Mouse (Mus musculus): ENCODE measurements at regions not wholly inside any gene's neighbourhood (a gene's known extent, or its start where the extent isn't known, plus 50 kb on each side); places are given as distances from the start of the nearest gene placed in this dataset.

DNA sequence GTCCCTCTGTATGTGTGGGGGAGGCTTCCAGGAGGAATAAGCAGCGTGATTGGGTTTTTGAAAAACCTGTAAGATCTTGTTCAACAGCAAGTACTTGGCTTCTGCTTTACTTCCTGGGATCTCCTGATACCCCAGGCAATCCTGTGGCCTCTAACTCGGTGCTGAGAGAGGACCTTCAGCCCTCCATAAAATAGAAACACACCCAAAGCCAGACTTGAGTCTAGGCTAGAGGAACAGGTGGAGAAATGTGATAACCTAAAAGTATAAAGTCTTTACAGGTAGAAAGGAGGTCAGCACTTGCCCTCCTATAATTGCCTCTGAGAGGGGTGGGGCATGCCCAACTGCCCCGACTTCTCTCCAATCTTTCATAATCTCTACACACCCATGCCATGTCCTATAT, 183.1 kb downstream of the Ankrd16 start:
- H3K4me3 ChIP-seq (ENCODE audit: low read depth, low read length), result no peak overlapping the region
- H3K36me3 ChIP-seq (ENCODE audit: control insufficient read depth, insufficient read depth, low read length), result no peaks in the 10 kb centered on the region
- DNase-seq (ENCODE audit: low spot score, missing footprints) (no peak), ATAC-seq (ENCODE audit: low FRiP score) (no peak)
- no peak overlapping the region for H3K27ac ChIP-seq (ENCODE audit: low read depth, low read length)
- 82% methylated on average over 3 of the region's 3 CpGs for WGBS
- no peaks in the 10 kb centered on the region for H3K27me3 ChIP-seq (ENCODE audit: control insufficient read depth, insufficient read depth, low read length)
- H3K4me2 ChIP-seq, result no peak overlapping the region
- H3K4me1 ChIP-seq (ENCODE audit: control insufficient read depth, insufficient read depth, low read length), result no peaks in the 10 kb centered on the region
- no peaks in the 10 kb centered on the region for H3K9me3 ChIP-seq (ENCODE audit: control insufficient read depth, low read length)
- H3K9ac ChIP-seq (ENCODE audit: low read length), result no peak overlapping the region

DNA sequence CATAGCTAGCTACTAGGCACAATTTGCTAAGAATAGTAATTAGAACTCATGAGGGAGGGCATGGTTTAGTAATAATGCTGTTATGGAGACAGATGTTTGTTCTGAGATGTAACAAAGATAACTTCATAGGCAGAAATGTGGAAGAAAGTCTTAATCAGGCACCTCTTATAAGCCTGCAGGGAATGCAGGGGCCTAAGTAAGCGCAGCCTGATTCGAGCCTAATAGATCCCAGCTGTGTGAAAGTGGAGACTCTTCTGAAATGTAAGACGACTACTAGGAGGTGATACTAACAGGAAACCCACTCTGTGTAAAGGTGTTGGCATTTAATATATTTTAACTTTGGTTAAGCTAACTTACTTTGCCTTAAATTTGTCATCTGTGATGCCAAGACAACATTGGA, 187.7 kb downstream of the Ankrd16 start:
- Histone ChIP-seq H3K4me1 (ENCODE audit: control insufficient read depth, insufficient read depth, low read length) (no peaks in the 10 kb centered on the region), H3K9ac (ENCODE audit: low read length) (no peak overlapping the region), H3K9me3 (ENCODE audit: control insufficient read depth, low read length) (no peaks in the 10 kb centered on the region), H3K27me3 (ENCODE audit: control insufficient read depth, insufficient read depth, low read length) (no peaks in the 10 kb centered on the region), H3K27ac (ENCODE audit: low read depth, low read length) (no peak overlapping the region), H3K36me3 (ENCODE audit: control insufficient read depth, insufficient read depth, low read length) (no peaks in the 10 kb centered on the region), H3K4me3 (ENCODE audit: low read depth, low read length) (no peak overlapping the region), H3K4me2 (no peak overlapping the region)
- WGBS, result 73% methylated on average over 3 of the region's 3 CpGs
- ATAC-seq (ENCODE audit: low FRiP score) (no peak), DNase-seq (ENCODE audit: low spot score, missing footprints) (no peak)

DNA sequence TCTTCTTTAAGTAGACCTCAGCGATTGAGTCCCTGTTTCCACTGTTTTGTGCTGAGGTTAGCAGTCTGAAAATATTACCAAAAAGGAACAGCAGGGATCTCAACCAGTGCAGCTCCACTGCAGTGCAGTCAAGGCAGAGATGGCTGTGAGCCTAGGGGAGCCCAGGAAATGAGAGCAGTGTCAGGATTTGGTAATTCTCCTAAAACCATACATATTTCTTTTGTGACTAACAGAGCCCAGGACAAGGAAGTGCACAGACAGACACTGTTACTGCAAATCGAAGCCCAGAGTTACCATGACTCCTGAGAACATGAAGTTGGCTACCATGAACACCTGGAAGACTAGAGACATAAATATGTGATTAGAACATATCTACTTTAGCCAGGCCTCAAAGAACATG, 189.3 kb downstream of the Ankrd16 start:
- no peak overlapping the region for H3K4me3 ChIP-seq (ENCODE audit: low read depth, low read length)
- ATAC-seq (ENCODE audit: low FRiP score) (no peak), DNase-seq (ENCODE audit: low spot score, missing footprints) (no peak)
- H3K27ac ChIP-seq (ENCODE audit: low read depth, low read length), result no peak overlapping the region
- no peaks in the 10 kb centered on the region for H3K4me1 ChIP-seq (ENCODE audit: control insufficient read depth, insufficient read depth, low read length)
- H3K36me3 ChIP-seq (ENCODE audit: control insufficient read depth, insufficient read depth, low read length), result no peaks in the 10 kb centered on the region
- no peaks in the 10 kb centered on the region for H3K9me3 ChIP-seq (ENCODE audit: control insufficient read depth, low read length)
- no peak overlapping the region for H3K4me2 ChIP-seq
- 84% methylated on average over 2 of the region's 2 CpGs for WGBS
- no peaks in the 10 kb centered on the region for H3K27me3 ChIP-seq (ENCODE audit: control insufficient read depth, insufficient read depth, low read length)
- H3K9ac ChIP-seq (ENCODE audit: low read length), result no peak overlapping the region

DNA sequence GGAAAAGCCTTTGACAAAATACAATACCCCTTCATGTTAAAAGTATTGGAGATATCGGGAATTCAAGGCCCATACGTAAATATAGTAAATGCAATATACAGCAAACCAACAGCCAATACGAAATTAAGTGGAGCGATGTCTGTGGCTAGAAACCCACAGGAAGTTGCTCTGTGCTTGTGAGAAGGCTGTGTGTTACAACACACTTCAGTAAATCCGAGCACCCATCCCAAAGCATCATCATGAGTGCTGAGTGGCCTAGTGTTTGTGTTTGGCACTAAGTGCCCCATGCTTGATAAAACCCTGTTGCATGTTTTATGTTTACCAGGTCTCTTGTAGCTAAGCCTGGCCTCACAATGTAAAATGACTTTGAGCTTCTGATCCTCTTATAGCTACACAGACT, 194.3 kb downstream of the Ankrd16 start:
- 92% methylated on average over 5 of the region's 5 CpGs for WGBS
- no peaks in the 10 kb centered on the region for H3K4me1 ChIP-seq (ENCODE audit: control insufficient read depth, insufficient read depth, low read length)
- ATAC-seq (ENCODE audit: low FRiP score), result no peak

DNA sequence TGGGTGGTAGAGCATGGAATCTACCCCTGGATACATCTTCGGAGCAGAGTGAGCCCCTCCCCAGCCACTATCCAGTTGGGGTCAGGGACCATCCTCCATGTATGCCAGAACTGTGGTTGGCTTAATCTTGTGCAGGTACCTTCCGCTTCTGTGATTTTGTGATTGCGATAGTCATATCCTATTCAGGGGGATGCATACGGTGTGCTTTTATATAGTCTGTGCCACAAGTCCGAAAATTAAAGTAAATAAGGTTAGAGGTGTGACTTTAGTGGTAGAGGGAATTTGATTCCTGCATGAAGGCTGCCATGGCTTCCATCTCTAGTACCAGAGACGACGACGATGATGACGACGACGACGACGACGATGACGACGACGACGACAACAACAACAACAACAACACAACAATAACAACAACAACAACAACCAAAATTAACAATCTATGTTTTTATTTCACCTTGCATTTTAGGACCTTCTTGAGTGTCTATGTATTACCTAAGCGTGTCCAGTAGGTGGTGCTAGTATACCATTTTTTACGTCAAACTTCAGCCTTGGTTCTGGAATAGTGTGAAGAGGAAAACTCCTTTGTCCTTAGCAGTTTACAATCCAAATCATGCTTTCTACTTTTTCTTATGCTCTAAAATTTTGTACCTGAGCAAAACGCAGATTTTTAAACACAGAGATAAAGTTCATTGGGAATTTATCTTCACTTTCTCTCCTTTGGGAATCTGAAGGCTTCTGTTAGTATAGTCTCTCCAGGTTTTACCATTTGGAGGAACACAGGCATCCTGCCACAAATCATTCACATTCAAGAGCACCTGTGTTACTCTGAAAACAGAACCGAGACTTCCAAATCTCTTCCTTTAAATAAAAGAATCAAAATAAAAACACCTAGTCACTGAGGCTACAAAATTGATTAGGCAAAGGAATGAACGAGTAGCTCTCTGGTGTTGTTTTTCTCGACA, 224.5 kb downstream of the Ankrd16 start:
- H3K36me3 ChIP-seq (ENCODE audit: control insufficient read depth, insufficient read depth, low read length), result no peaks in the 10 kb centered on the region
- DNase-seq (ENCODE audit: low spot score, missing footprints) (peak; percentile 88), ATAC-seq (ENCODE audit: low FRiP score) (peak; percentile 82)
- no peaks in the 10 kb centered on the region for H3K4me1 ChIP-seq (ENCODE audit: control insufficient read depth, insufficient read depth, low read length)
- H3K4me3 ChIP-seq (ENCODE audit: low read depth, low read length), result no peak overlapping the region
- no peak overlapping the region for H3K27ac ChIP-seq (ENCODE audit: low read depth, low read length)
- WGBS, result 40% methylated on average over 24 of the region's 24 CpGs
- H3K9ac ChIP-seq (ENCODE audit: low read length), result no peak overlapping the region
- H3K9me3 ChIP-seq (ENCODE audit: control insufficient read depth, low read length), result no peaks in the 10 kb centered on the region
- H3K4me2 ChIP-seq, result no peak overlapping the region
- no peaks in the 10 kb centered on the region for H3K27me3 ChIP-seq (ENCODE audit: control insufficient read depth, insufficient read depth, low read length)

More for the DNA sequence above, 194.3 kb downstream of the Ankrd16 start:
- no peak overlapping the region for H3K4me2 ChIP-seq
- no peak overlapping the region for H3K9ac ChIP-seq (ENCODE audit: low read length)
- no peaks in the 10 kb centered on the region for H3K9me3 ChIP-seq (ENCODE audit: control insufficient read depth, low read length)
- no peak for DNase-seq (ENCODE audit: low spot score, missing footprints)
- H3K27me3 ChIP-seq (ENCODE audit: control insufficient read depth, insufficient read depth, low read length), result no peaks in the 10 kb centered on the region
- no peak overlapping the region for H3K27ac ChIP-seq (ENCODE audit: low read depth, low read length)
- no peaks in the 10 kb centered on the region for H3K36me3 ChIP-seq (ENCODE audit: control insufficient read depth, insufficient read depth, low read length)
- H3K4me3 ChIP-seq (ENCODE audit: low read depth, low read length), result no peak overlapping the region

DNA sequence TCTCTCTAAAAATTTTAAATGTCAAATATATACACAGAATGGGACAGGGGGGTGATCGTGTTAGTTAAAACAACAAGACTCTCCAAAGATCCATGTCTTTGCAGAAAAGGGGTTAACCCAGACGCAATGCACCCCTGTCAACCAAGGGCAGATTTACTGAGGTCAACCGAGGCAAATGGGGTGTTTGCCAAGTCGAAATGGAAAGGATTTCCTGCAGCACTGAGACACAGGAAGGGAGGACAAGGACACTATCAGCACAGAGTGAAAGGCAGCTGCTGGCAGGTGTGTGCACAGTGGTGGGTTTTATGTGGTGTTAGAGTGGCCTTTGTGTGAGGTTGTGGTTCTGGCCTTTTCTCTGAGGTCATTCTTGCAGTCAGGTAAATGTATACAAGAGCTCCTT, 226.7 kb downstream of the Ankrd16 start:
- Histone ChIP-seq H3K9me3 (ENCODE audit: control insufficient read depth, low read length) (no peaks in the 10 kb centered on the region), H3K27me3 (ENCODE audit: control insufficient read depth, insufficient read depth, low read length) (no peaks in the 10 kb centered on the region), H3K4me3 (ENCODE audit: low read depth, low read length) (no peak overlapping the region), H3K4me2 (no peak overlapping the region), H3K36me3 (ENCODE audit: control insufficient read depth, insufficient read depth, low read length) (no peaks in the 10 kb centered on the region), H3K4me1 (ENCODE audit: control insufficient read depth, insufficient read depth, low read length) (no peaks in the 10 kb centered on the region), H3K27ac (ENCODE audit: low read depth, low read length) (no peak overlapping the region), H3K9ac (ENCODE audit: low read length) (no peak overlapping the region)
- 64% methylated on average over 4 of the region's 4 CpGs for WGBS
- DNase-seq (ENCODE audit: low spot score, missing footprints) (no peak), ATAC-seq (ENCODE audit: low FRiP score) (no peak)

DNA sequence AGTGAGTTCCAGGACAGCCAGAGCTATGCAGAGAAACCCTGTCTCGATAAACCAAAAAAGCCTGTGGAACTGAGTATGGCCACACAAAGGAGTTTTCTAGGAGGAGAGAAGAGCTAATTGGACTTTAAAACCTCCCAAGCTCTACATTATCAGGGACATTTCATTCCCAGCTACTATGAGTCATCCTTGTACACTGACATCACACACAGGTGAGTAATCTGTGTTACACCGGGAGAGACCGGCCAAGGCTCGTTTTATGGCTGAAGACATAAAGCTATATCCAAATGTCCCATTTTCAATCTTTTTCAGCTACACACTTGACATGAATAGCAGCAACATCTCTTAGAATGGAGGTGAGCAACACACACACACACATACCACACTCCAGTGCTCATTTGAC, 229.5 kb downstream of the Ankrd16 start:
- Histone ChIP-seq H3K27me3 (ENCODE audit: control insufficient read depth, insufficient read depth, low read length) (no peaks in the 10 kb centered on the region), H3K27ac (ENCODE audit: low read depth, low read length) (no peak overlapping the region), H3K9me3 (ENCODE audit: control insufficient read depth, low read length) (no peaks in the 10 kb centered on the region), H3K4me3 (ENCODE audit: low read depth, low read length) (no peak overlapping the region), H3K4me1 (ENCODE audit: control insufficient read depth, insufficient read depth, low read length) (no peaks in the 10 kb centered on the region), H3K4me2 (no peak overlapping the region), H3K9ac (ENCODE audit: low read length) (no peak overlapping the region), H3K36me3 (ENCODE audit: control insufficient read depth, insufficient read depth, low read length) (no peaks in the 10 kb centered on the region)
- 96% methylated on average over 4 of the region's 4 CpGs for WGBS
- DNase-seq (ENCODE audit: low spot score, missing footprints) (no peak), ATAC-seq (ENCODE audit: low FRiP score) (no peak)

DNA sequence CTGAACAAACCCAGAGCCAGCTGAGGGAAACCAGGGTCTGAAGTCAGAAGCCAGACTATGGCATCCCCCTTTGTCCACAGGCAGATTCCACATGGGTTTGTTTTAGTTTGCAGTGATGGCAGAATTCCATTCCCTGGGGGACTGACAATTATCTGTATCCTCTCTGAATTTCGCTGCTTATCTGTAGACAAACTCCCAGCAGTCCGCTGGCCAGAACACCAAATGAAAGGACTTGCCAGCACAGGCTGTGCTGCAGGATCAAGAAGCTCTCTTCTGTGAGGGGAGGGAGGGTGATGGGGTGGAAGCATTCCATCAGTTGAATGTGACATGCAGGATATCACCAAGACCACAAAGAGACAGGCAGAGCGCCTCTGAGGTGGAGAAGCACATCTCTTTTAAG, 233.8 kb downstream of the Ankrd16 start:
- no peak overlapping the region for H3K9ac ChIP-seq (ENCODE audit: low read length)
- H3K4me2 ChIP-seq, result no peak overlapping the region
- no peaks in the 10 kb centered on the region for H3K27me3 ChIP-seq (ENCODE audit: control insufficient read depth, insufficient read depth, low read length)
- H3K4me1 ChIP-seq (ENCODE audit: control insufficient read depth, insufficient read depth, low read length), result no peaks in the 10 kb centered on the region
- no peak for ATAC-seq (ENCODE audit: low FRiP score)
- H3K9me3 ChIP-seq (ENCODE audit: control insufficient read depth, low read length), result no peaks in the 10 kb centered on the region
- WGBS, result 68% methylated on average over 3 of the region's 3 CpGs
- H3K4me3 ChIP-seq (ENCODE audit: low read depth, low read length), result no peak overlapping the region
- H3K36me3 ChIP-seq (ENCODE audit: control insufficient read depth, insufficient read depth, low read length), result no peaks in the 10 kb centered on the region
- H3K27ac ChIP-seq (ENCODE audit: low read depth, low read length), result no peak overlapping the region
- DNase-seq (ENCODE audit: low spot score, missing footprints), result no peak

DNA sequence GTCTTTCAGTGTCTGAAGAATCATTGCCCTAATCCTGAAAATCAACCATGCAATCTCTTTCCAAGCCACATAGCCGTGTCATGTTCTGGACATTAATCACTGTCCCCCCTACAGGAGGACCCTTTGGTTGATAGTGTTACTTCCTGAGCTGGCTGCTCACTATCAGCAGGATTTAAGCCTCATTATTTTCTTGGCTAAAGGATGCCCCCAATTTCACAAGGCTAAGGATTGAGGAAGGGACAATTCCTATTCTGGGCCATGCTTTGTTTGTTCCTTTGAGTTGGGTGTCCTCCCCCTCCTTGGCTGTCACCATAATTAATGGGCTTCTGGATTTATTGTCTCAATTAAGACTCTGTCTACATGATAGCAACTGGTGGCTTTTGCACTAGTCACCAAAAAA, 241.9 kb downstream of the Ankrd16 start:
- ATAC-seq (ENCODE audit: low FRiP score), result no peak
- H3K4me3 ChIP-seq (ENCODE audit: low read depth, low read length), result no peak overlapping the region
- no peaks in the 10 kb centered on the region for H3K36me3 ChIP-seq (ENCODE audit: control insufficient read depth, insufficient read depth, low read length)
- WGBS, result 25% methylated on average over 1 of the region's 1 CpGs
- H3K4me2 ChIP-seq, result no peak overlapping the region
- no peaks in the 10 kb centered on the region for H3K27me3 ChIP-seq (ENCODE audit: control insufficient read depth, insufficient read depth, low read length)
- H3K9ac ChIP-seq (ENCODE audit: low read length), result no peak overlapping the region
- no peak overlapping the region for H3K27ac ChIP-seq (ENCODE audit: low read depth, low read length)
- no peak for DNase-seq (ENCODE audit: low spot score, missing footprints)
- H3K9me3 ChIP-seq (ENCODE audit: control insufficient read depth, low read length), result no peaks in the 10 kb centered on the region
- H3K4me1 ChIP-seq (ENCODE audit: control insufficient read depth, insufficient read depth, low read length), result no peaks in the 10 kb centered on the region
